Mouse (Mus musculus): ENCODE results near the gene Obp2b.
"Not testable (repeated sequence)": the region's sequence is repeated elsewhere in the genome, so short reads cannot be mapped to it uniquely, and the experiment has no call there.

The Obp2b gene

DNA sequence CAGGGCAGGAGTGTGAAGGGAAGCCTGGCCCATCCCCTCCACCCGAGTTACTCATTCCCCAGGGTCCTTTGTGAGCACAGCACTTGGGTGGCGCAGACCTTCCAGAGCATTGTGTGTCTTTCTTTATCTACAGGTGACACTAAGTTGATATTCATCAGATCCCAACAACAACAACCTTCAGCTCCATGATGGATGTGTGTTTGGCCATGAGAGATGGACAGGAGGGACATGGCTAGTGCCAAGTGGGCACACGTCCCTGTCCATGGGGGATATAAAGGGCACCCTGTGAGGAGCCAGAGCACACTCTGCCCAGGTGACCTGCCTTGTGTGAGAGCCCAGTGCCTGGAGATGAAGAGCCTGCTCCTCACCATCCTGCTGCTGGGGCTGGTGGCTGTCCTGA, at the start of gene Obp2b:
TSS of gene Obp2b (plus strand) at position 301 of the 400 bp plus-strand sequence.
- DNase-seq (ENCODE audit: low read depth, low spot score), result not testable (repeated sequence)

DNA sequence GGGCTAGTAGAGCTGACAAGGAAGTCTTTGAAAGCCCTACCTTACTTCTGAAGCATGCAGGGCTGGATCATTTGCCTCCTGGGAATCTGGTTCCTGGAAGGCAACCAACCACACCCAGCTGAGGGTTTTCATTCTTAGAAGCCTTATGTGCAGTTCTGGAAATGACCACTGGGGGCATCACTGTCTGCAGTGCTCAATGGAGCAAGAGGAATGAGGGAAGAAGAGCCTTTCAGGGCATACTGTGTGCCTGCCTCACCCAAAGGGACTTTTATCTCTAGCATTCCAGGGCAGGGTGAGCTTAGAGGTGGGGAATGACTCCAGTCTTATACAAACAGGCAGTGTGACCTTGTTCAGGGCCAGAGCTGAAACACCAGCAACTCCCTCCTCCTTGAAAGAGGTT, 42.2 kb upstream of the Obp2b start:
- peak; percentile 47 for DNase-seq (ENCODE audit: low read depth, low spot score)

DNA sequence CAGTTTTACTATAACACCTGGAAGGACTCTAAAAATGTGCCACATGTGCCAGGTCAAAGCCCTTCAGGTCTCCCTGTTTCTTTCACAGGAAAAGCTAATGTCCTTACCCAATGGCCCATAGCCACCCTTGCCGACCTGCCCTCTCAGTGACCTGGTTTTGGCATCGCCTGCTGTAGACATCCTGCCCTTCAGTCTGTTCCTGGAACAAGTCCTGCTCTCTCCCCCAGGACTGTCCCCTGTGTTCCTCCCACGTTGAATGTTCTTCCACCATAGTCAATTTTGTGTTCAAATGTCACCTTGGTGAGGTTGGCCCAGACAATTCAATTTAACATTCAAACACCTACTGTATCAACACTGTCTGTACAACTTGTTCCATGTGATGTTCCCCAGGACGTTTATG, 39.9 kb upstream of the Obp2b start:
- DNase-seq (ENCODE audit: low read depth, low spot score), result no peak

DNA sequence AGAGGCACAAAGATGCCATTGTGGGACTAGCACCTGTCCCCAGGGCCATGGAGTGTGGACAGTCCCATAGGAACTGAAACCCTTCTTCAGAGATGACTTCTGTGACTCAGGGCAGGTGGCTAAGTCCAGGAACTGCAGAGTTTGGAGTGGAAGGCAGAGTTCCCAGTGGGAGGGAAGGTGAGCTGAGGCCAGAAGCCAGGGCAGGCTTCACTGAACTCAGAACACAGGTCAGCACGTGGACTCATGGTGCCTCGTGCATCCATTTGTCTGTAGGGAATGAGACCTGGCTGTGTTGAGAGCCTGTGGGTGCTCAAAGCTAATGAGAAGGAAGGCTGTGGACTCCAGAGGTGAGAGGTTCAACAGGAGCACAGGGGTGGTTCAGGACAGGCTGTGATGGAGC, 38.1 kb upstream of the Obp2b start:
- DNase-seq (ENCODE audit: low read depth, low spot score), result no peak

DNA sequence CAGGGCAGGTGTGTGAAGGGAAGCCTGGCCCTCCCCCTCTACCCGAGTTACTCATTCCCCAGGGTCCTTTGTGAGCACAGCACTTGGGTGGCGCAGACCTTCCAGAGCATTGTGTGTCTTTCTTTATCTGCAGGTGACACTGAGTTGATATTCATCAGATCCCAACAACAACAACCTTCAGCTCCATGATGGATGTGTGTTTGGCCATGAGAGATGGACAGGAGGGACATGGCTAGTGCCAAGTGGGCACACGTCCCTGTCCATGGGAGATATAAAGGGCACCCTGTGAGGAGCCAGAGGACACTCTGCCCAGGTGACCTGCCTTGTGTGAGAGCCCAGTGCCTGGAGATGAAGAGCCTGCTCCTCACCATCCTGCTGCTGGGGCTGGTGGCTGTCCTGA, 37.1 kb upstream of the Obp2b start, which contains the start of gene Obp2a:
TSS of gene Obp2a (plus strand) at position 301 of the 400 bp plus-strand sequence.
- DNase-seq (ENCODE audit: low read depth, low spot score), result not testable (repeated sequence)

DNA sequence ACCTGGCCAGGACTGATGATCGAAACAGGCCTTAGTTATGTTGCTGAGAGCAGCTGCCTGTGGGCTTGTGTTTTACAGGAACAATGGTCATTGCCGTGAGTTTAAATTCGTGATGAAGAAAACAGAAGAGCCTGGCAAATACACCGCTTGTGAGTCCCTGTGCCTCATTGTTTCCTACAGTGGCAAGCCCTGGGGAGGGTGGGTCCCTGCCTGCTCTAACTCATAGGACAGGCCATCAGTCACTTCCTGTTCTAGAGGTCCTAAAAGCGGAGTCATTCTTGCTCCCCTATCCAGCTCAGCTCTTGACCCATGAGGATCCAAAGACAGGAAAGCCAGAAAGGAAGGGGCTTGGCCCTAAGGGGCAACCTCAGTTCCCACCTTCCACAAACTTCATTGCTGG, 35.8 kb upstream of the Obp2b start:
- no peak for DNase-seq (ENCODE audit: low read depth, low spot score)

DNA sequence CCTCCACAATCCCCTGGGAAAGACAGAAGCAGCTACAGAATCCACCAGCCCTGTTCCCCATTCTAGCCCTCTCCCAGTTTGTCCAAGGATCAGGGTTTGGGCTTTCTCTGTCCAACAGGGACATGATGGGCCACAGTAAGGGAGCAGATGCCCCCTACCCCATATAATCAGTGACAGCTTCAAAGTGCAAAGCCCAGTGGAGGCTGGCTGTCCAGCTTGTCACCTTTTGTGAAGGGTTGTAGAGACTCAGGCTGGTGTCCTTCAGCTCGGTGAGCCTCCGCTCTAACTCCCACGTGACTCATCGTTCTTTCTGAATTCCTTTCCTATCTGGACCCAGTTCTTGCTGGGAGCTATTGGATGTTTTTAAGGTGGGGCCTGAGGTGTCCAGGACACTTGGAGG, 33.1 kb upstream of the Obp2b start:
- DNase-seq (ENCODE audit: low read depth, low spot score), result no peak

DNA sequence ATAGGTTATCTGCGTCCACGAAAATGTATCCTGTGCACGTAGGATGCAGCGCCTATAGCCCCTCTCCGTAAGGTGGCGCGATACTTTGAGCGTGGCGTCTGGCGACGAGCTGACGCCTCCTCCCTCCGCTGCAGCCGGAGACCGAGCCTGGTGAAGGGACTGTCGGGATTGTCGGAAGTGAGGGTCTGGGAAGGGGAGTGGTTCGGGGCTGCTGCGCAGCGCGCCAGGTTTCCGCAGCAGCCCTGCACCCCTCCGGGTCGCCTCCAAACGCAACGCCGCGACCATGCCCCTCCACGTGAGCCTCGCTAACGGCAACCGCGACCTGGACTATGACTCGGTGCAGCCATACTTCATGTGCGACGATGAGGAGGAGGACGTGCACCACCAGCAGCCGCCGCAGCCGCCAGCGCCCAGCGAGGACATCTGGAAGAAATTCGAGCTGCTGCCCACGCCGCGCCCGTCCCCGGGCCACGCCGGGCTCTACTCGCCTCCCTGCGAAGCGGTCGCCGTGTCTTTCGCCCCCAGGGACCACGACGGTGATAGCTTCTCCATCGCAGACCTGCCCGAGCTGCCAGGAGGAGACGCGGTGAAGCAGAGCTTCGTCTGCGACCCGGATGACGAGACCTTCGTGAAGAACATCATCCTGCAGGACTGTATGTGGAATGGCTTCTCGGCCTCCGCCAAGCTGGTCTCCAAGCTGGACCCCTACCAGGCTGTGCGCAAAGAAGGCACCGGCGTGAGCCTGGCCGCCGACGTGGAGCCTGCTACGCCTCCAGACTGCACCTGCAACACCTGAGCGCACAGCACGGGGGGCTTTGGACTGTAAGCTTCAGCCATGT, 29.9 kb upstream of the Obp2b start, which contains the start of gene Bmyc:
TSS of gene Bmyc (plus strand) at position 97 of the 839 bp plus-strand sequence.
- peak; percentile 73 for DNase-seq (ENCODE audit: low read depth, low spot score)

DNA sequence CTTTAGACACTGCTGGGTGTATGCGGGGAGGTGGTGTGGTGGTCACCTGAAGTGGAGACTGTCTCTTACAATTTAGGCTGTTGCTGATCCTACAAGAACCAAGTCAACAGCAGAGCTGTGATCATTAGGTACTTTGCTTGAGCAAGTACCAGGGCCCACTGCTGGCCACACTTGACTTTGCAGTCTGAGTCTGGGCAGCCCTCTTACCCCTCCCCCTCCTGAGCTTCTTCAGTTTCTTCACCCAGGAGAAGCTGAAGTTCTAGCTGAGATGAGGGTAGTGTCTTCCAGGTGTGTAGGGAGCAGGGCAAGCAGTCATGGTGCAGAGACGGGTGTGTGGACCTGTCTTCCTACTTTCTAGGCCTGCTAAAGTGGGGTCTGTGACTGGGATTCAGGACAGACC, 28.7 kb upstream of the Obp2b start:
- DNase-seq (ENCODE audit: low read depth, low spot score), result peak; percentile 13

DNA sequence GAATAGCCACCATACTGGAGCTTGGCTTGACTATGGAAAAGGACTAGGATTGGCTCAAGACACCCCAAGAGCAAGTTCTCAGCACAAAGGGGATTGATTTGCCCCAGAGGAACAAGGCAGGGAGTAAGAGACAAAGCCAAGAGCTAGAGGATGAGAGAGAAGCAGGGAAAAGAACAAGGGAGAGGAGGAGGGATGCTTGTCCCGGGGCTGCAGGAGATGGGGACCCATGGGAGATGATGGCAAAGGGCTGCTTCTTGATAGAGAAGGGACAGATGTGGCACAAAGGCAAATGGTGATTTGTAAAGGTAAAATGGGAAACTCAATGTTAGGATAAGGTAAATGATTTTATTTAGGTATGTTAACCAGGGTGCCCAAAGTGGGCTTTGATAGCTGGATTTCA, 27.8 kb upstream of the Obp2b start:
- not testable (repeated sequence) for DNase-seq (ENCODE audit: low read depth, low spot score)

DNA sequence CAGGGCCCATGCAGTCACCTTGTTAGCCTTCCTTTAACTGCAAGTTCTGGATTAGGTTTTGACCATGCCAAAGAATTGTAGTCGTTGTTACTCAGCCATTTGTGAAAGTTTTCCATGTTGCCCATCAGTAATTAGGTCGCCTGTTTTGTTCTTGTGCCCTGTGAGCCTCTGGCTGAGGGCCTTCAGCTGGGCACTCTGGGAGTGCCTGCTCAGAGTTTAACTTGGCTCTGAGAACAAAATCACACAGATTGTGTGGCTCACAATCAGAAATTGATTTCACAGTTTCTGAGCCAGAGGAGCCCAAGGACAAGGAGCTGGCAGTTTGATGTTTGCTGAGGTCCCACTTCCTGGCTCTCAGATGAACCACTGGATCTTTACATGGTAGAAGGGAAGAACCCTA, 27.0 kb upstream of the Obp2b start:
- DNase-seq (ENCODE audit: low read depth, low spot score), result not testable (repeated sequence)

DNA sequence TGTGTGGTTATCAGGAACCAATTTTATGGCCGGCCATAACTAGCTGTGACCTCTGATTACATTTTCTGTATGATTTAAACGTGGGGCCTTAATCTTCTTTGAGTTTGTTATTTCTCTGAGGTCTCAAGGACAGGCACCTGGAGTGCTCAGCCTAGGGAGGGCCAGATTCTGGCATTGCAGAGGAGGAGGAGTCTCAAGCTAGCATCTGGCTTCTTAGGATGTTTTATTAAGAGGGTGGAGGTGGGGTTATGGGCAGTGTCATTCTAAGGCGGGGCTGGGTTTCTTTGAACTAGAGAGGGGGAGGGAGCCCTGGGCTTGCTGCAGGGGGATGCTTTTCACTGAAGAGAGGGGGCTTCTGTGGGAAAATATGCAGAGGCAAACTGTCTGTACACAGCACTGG, 25.2 kb upstream of the Obp2b start:
- not testable (repeated sequence) for DNase-seq (ENCODE audit: low read depth, low spot score)

DNA sequence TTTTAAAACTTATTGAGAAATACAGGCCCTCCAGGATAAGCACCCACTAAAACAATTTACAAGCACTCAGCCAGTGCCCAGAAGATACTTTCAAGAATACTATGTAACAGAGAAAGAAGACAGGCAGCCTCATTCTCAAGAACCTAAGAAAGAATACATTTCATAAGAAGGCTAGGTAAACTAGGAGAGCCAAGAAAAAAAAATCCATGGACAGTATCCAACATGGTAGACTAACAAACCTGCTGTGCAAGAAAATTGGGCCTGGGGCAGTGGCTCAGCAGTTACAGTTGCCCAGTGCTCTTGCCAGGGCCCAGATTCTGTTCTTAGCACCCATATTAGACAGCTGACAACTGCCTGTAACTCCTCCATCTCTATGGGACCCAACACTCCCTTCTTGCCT, 19.6 kb upstream of the Obp2b start:
- DNase-seq (ENCODE audit: low read depth, low spot score), result no peak

DNA sequence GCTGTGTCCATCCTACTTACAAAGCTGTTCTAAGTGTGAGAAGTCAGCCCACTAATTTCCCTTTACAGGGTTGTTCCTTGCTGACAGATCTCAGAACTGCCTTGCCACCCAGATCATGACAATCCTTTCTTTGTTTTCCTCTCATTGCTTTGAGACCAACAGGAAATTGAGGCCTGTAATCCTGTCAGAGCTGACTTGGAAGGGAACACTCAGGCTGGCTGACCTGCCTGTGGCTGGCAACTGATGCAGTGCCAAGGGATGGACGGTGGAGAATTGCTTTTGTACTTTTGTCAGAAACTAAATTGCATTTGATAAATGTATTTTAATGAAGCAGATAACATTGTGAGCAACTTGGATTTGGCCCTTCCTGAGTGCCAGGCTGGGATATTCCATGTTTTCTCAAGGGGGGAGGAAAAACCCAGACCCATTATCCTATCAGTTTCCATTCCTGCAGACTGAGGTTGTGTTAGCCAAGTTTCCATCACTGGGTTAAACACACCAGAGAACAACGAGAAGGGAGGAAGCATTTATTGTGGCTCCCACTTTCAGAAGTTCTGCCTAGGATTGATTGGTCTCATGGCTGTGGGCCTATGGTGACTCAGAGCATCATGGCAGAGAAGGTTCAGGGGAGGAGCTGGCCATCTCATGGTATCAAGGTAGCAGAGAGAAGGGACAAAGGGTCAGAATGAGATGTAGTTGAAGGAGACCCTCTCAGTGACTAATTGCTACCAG, 3.4 kb upstream of the Obp2b start:
- no peak for DNase-seq (ENCODE audit: low read depth, low spot score)

DNA sequence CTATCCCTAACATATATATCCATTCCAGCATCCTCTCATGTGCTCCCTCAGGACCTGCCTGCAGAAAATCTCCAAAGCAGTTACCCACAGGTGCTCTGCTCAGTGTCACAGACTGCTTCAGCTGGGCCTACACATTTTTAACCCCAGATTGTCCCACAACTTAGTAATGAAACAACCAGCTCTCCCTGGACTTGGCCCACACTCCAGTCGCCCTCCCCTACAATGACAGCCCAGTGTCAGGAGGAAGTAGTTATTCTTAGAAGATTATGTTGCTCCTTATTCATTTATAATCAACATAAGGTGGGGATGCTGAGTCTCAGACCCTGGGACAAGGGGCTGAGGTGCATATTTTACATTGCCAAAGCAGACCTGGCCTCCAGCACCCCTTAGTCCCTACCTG, 4.9 kb downstream of the Obp2b start:
- no peak for DNase-seq (ENCODE audit: low read depth, low spot score)

DNA sequence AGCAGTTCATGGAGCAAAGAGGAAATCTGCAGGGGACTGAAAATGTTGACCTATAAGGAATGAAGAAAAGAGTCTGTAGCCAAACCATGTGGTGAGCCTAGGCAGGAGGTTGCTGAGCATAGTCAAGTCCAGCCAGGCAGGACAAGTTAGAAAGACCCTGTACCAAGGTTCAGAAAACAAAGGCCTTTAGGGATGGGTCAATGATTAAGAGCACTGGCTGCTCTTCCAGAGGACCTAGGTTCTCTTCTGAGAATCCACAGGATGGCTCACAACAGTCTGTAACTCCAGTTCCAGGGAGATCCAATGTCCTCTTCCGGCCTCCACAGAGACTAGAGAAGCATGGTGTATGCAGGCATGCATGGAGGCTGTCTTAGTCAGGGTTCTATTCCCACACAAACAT, 17.4 kb downstream of the Obp2b start:
- no peak for DNase-seq (ENCODE audit: low read depth, low spot score)

DNA sequence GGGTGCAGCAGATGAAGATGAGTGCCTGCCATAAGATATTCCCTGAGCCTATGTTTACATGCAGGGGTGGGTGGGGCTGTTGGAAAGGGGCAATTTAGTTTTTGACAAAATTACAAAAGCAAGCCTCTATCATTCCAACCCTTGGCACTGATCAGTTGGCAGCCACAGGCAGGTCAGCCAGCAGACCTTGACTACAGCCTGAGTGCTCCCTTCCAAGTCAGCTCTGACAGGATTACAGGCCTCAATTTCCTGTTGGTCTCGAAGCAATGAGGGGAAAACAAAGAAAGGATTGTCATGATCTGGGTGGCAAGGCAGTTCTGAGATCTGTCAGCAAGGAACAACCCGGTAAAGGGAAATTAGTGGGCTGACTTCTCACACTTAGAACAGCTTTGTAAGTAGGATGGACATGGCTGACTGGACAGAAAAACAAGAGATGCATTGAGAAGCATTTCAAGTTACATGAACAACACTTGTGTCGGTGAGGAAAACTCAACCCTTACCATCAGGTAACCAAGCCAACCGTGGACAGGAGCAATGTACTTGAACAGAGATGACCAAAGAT, 21.3 kb downstream of the Obp2b start:
- DNase-seq (ENCODE audit: low read depth, low spot score), result no peak

DNA sequence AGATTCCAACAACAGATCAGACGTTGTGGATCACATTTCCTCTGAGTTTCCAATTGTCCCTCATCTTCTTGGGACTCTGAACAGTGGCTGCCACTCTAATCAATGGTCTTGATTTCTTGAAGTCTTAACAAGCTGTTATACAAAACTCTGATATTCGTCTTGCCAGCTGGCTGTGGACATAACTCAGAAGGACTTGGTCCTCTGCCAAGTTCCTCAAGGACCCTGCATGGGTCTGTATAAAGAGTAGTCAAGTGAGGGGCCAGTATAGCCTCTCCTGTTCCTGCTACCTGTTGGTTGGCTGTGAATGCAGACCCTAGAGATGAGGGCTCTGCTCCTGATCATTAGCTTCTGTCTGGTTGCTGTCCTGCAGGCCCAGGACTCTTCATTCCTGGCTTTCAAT, 28.5 kb downstream of the Obp2b start, which contains the start of gene Lcn3:
TSS of gene Lcn3 (plus strand) at position 301 of the 400 bp plus-strand sequence.
- DNase-seq (ENCODE audit: low read depth, low spot score), result no peak

DNA sequence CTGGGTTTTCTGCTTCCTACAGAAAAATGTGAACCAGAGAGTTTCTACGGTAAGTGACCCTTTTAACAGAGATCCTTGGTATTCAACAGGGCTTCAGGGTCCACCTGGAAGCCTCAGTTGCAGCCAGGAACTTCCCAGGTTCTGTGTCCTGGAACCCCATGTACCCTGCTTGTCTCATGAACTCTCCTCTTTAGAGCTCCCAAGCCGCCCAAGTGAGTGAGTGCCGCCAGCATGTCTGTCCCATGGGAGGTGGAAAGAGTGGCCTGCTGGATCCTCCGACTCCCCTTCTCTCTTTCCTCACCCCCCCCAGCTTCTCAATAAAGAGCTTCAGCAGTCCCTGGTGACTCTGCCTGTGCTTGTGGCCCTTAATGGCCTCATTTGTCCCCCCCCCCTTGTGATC, 31.0 kb downstream of the Obp2b start:
- DNase-seq (ENCODE audit: low read depth, low spot score), result no peak

DNA sequence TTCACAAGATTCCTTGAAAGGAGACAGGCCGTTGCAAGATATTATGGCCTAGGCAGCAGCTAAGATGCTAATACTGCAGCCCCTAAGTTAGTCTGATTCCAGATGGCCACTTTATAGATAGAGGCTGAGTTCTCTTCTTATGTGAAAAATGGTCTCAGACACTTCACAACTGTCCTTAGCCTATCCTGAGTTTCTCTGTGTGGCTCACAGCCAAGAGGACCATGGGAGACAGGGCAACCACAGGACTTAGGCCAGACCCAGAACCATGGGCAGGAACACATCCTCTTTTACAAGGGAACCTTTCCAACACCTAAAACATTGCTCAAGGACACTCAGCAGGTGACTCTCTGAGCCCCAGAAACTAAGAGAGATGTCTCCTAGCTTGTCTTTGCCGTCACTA, 36.7 kb downstream of the Obp2b start:
- no peak for DNase-seq (ENCODE audit: low read depth, low spot score)

DNA sequence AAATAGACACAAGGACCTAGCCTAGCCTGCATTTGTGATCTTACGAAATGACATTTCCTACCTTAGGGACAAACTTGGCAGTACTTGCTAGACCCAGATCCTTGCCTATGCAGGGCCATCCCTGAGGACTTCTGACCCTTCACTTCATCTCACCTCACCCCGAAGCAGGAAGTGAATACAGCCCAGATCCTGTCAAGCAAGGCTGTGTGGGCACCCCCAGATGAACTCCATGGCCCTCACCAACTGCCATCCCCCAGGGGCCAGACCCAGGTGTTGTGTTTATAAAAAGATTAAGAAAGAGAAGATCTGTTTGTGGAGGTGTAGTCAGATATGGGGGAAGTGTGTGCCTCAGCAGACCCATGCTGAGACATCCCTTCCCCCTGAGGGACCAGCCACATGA, 37.8 kb downstream of the Obp2b start:
- no peak for DNase-seq (ENCODE audit: low read depth, low spot score)

DNA sequence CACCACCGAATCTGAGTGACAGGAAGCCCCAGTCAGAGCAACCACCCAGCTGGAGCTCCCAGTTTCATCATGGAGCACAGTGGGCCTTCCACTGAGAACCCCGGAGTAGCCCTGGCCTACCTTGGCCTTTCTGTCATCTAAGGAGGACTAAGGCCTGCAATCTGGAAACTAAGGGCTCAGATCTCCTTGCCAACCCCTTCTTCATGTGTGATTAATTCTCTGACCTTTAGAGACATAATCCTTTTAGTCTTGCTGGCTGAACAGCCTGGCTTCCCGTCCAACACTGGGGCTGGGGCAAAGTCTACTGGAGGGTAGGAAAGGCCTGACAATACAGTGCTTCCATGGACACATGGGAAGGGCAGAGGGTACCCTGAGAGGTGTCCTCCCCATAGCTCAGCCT, 39.2 kb downstream of the Obp2b start:
- DNase-seq (ENCODE audit: low read depth, low spot score), result no peak
